Mouse (Mus musculus) heart, adult 2 months (tissue): ENCODE measurements around the gene Gm37240.

Experiments
- CTCF ChIP-seq: fragments of 200-600 bp; IDR thresholded peaks from 2 replicates; pipeline ENCODE4 v1.8.1; 2022; ENCODE audit warnings: antibody characterized with exemption, mild to moderate bottlenecking, moderate library complexity
- EP300 ChIP-seq: fragments of 200-500 bp; IDR thresholded peaks from 2 replicates; pipeline ENCODE4 v1.6.1; 2011; ENCODE audit warnings: low read depth, low read length, control low read depth; ENCODE audit not compliant: insufficient read depth
- POLR2A ChIP-seq: fragments of 200-500 bp; IDR thresholded peaks from 2 replicates; pipeline ENCODE4 v1.6.1; 2011; ENCODE audit warnings: mild to moderate bottlenecking, low read depth, low read length, control low read depth; ENCODE audit not compliant: insufficient read depth

- no peak for TF ChIP-seq CTCF
- no peak for TF ChIP-seq POLR2A
- no peak for TF ChIP-seq EP300
Observed at GRCm38 (mm10) chr3:84740050-84740596, 1147.2 kb downstream of the Gm37240 start.
